Comparison of ENCODE assay signal across 21 mouse cellular contexts in the genomic region with DNA sequence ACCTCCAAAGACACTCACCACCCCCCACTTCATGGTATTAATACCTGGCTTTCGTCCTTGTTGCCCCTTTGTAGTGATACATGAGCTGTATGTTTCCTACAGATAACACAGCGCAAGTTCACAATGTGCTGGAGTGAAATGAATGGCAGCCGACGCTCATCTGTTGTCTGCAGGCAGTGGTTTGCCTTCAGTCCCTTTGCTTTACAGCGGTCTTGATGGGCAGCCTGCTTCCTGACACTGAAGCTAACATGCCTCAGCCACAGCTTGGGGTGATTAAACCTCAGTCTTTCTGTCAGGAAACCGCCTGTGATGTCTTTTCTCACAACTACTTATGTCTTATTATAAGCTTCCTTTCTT.
DNase-seq lines count a peak whose midpoint lies in the region; ATAC-seq and TF ChIP-seq lines count a peak whose summit lies in the region.
"Had no signal": no experiment of that assay in that cellular context is flagged by ENCODE, and none has a peak within 500 bp of the region (broad histone marks: within the 10 kb centered on the region; RNA-seq: fewer than 3 reads in every experiment).

No protein-coding gene starts in this region.

- no peaks in the 10 kb centered on the region for H3K9me3 ChIP-seq in forebrain, embryonic 14.5 days (replicated peaks; ENCODE audit: control insufficient read depth, low read length)
- H3K9me3 ChIP-seq in forebrain, embryonic 10.5 days: no peaks in the 10 kb centered on the region
- no peaks in the 10 kb centered on the region for H3K9me3 ChIP-seq in neural tube, embryonic 14.5 days (ENCODE audit: control insufficient read depth, low read length)
- H3K9me3 ChIP-seq: hindbrain, embryonic 12.5 days; liver, embryonic 13.5 days; midbrain, embryonic 12.5 days had no signal

- TF ChIP-seq POLR2A in thymus, adult 2 months (IDR thresholded peaks at IDR 0.05; ENCODE audit: control insufficient read depth, extremely low read depth, insufficient read depth, low read length, poor library complexity): no peak

- no peak overlapping the region for H3K27ac ChIP-seq in forebrain, embryonic 14.5 days (ENCODE audit: low read depth, low read length)
- H3K27ac ChIP-seq in forebrain, embryonic 10.5 days: no peak overlapping the region
- H3K27ac ChIP-seq in layer of hippocampus, adult 2 months: 0 out of 2 replicates have a peak overlapping the region, but pooled peaks have one; percentile 23
- no peak overlapping the region for H3K27ac ChIP-seq in neural tube, embryonic 14.5 days (ENCODE audit: low read depth, low read length)
- H3K27ac ChIP-seq in thymus, adult 2 months (ENCODE audit: control insufficient read depth, insufficient read depth, low read length): no peak overlapping the region
- H3K27ac ChIP-seq: hindbrain, embryonic 12.5 days; liver, embryonic 13.5 days; midbrain, embryonic 12.5 days; stomach, postnatal 0 days had no signal

- no peak overlapping the region for H3K9ac ChIP-seq in forebrain, embryonic 14.5 days (ENCODE audit: low read length)
- no peak overlapping the region for H3K9ac ChIP-seq in neural tube, embryonic 14.5 days (replicated peaks; ENCODE audit: low read depth, low read length)
- H3K9ac ChIP-seq: hindbrain, embryonic 12.5 days; liver, embryonic 13.5 days; midbrain, embryonic 12.5 days had no signal

- H3K4me2 ChIP-seq in forebrain, embryonic 14.5 days (ENCODE audit: low read length): no peak overlapping the region
- no peak overlapping the region for H3K4me2 ChIP-seq in neural tube, embryonic 14.5 days (ENCODE audit: low read depth, low read length)
- H3K4me2 ChIP-seq: heart, embryonic 11.5 days; hindbrain, embryonic 12.5 days; liver, embryonic 13.5 days; midbrain, embryonic 12.5 days had no signal

- H3K4me1 ChIP-seq in forebrain, embryonic 14.5 days (ENCODE audit: control insufficient read depth, insufficient read depth, low read length): no peaks in the 10 kb centered on the region
- no peaks in the 10 kb centered on the region for H3K4me1 ChIP-seq in forebrain, embryonic 10.5 days
- no peaks in the 10 kb centered on the region for H3K4me1 ChIP-seq in neural tube, embryonic 14.5 days (ENCODE audit: control insufficient read depth, insufficient read depth, low read length)
- no peaks in the 10 kb centered on the region for H3K4me1 ChIP-seq in thymus, adult 2 months (replicated peaks; ENCODE audit: control insufficient read depth, insufficient read depth, low read length)
- H3K4me1 ChIP-seq: hindbrain, embryonic 12.5 days; liver, embryonic 13.5 days; midbrain, embryonic 12.5 days had no signal

- no peak for DNase-seq in forebrain, embryonic 14.5 days (ENCODE audit: low spot score)
- DNase-seq in forebrain, embryonic 10.5 days (ENCODE audit: extremely low spot score, low spot score): no peak
- no peak for DNase-seq in layer of hippocampus, adult 2 months (ENCODE audit: low spot score in 2 of 2)
- DNase-seq in layer of hippocampus, postnatal 25 days (ENCODE audit: extremely low spot score in 1 of 2, low spot score in 1 of 2): no peak
- DNase-seq in neural tube, embryonic 10.5 days (ENCODE audit: extremely low spot score, low spot score): no peak
- DNase-seq in thymus, adult 2 months: no peak
- DNase-seq: adrenal gland, postnatal 25 days; cerebellum, adult 9-10 months; gastrocnemius, postnatal 14 days; heart, adult 11 months; heart, postnatal 10 days; kidney, adult 8-10 months; kidney, postnatal 14 days; liver, embryonic 13.5 days; lung, postnatal 10 days; right cerebral cortex, postnatal 14 days had no signal

- 71% methylated on average over 6 of the region's 6 CpGs for WGBS in forebrain, embryonic 14.5 days
- 81% methylated on average over 6 of the region's 6 CpGs for WGBS in forebrain, embryonic 10.5 days
- 75% methylated on average over 6 of the region's 6 CpGs for WGBS in neural tube, embryonic 14.5 days
- WGBS in thymus, adult 2 months: 63% methylated on average over 6 of the region's 6 CpGs

- no peaks in the 10 kb centered on the region for H3K27me3 ChIP-seq in forebrain, embryonic 14.5 days (replicated peaks; ENCODE audit: control insufficient read depth, insufficient read depth, low read length)
- no peaks in the 10 kb centered on the region for H3K27me3 ChIP-seq in forebrain, embryonic 10.5 days (ENCODE audit: poor library complexity, severe bottlenecking)
- H3K27me3 ChIP-seq in neural tube, embryonic 14.5 days (ENCODE audit: control insufficient read depth, insufficient read depth, low read length): no peaks in the 10 kb centered on the region
- H3K27me3 ChIP-seq in thymus, adult 2 months (ENCODE audit: control insufficient read depth, insufficient read depth, low read length): no peaks in the 10 kb centered on the region
- H3K27me3 ChIP-seq: hindbrain, embryonic 12.5 days; liver, embryonic 13.5 days; midbrain, embryonic 12.5 days had no signal

- ATAC-seq in forebrain, embryonic 14.5 days: peak; percentile 32; the same call in 1 of the 2 replicates
- ATAC-seq in neural tube, embryonic 14.5 days (ENCODE audit: low read depth): 0 out of 2 replicates have a peak, but pooled peaks have one; percentile 2

- TF ChIP-seq CTCF in layer of hippocampus, adult 2 months (conservative IDR thresholded peaks at IDR 0.05): no peak
- TF ChIP-seq CTCF in thymus, adult 2 months (IDR thresholded peaks at IDR 0.05; ENCODE audit: borderline replicate concordance, control insufficient read depth, extremely low read depth, insufficient read depth, low read length, poor library complexity): no peak

- H3K36me3 ChIP-seq in forebrain, embryonic 14.5 days (ENCODE audit: control insufficient read depth, insufficient read depth, low read length): no peaks in the 10 kb centered on the region
- H3K36me3 ChIP-seq in forebrain, embryonic 10.5 days (replicated peaks): no peaks in the 10 kb centered on the region
- no peaks in the 10 kb centered on the region for H3K36me3 ChIP-seq in neural tube, embryonic 14.5 days (ENCODE audit: control insufficient read depth, insufficient read depth, low read length)
- H3K36me3 ChIP-seq in thymus, adult 2 months (ENCODE audit: control insufficient read depth, insufficient read depth, low read length): no peaks in the 10 kb centered on the region
- H3K36me3 ChIP-seq: hindbrain, embryonic 12.5 days; liver, embryonic 13.5 days; midbrain, embryonic 12.5 days had no signal

- H3K4me3 ChIP-seq in forebrain, embryonic 14.5 days (ENCODE audit: low read depth, low read length): no peak overlapping the region
- H3K4me3 ChIP-seq in forebrain, embryonic 10.5 days: no peak overlapping the region
- no peak overlapping the region for H3K4me3 ChIP-seq in layer of hippocampus, adult 2 months
- no peak overlapping the region for H3K4me3 ChIP-seq in neural tube, embryonic 14.5 days (ENCODE audit: low read depth, low read length)
- no peak overlapping the region for H3K4me3 ChIP-seq in thymus, adult 2 months (ENCODE audit: control insufficient read depth, insufficient read depth, low read length)
- H3K4me3 ChIP-seq: hindbrain, embryonic 12.5 days; liver, embryonic 13.5 days; midbrain, embryonic 12.5 days had no signal
